Mouse (Mus musculus) heart, postnatal 25 days (tissue): Measurements from ENCODE around the gene Cfap300. TPM values are rescaled to one million over a fixed set of nuclear protein-coding genes. Genes with fewer than 3 reads are reported as not detected.

Experiments used
- DNase-seq: peaks from one replicate; pipeline ENCODE4 v3.0.0; 2022; ENCODE audit warnings: low spot score
- intact Hi-C: fragments of 180-260 bp; cut with DNase I; formaldehyde crosslinking; loops from one replicate; pipeline ENCODE4 v1.15.1; 2025
- total RNA-seq, 2 experiments: library from RNA; stranded (reverse); gene quantifications; 2 replicates each; pipeline ENCODE4 v1.2.3; 2021

Gene Cfap300
- 1 to 10 TPM in 1 of 2 experiments, under 1 TPM in 1; 0.73 to 1.2 TPM for total RNA-seq

DNA sequence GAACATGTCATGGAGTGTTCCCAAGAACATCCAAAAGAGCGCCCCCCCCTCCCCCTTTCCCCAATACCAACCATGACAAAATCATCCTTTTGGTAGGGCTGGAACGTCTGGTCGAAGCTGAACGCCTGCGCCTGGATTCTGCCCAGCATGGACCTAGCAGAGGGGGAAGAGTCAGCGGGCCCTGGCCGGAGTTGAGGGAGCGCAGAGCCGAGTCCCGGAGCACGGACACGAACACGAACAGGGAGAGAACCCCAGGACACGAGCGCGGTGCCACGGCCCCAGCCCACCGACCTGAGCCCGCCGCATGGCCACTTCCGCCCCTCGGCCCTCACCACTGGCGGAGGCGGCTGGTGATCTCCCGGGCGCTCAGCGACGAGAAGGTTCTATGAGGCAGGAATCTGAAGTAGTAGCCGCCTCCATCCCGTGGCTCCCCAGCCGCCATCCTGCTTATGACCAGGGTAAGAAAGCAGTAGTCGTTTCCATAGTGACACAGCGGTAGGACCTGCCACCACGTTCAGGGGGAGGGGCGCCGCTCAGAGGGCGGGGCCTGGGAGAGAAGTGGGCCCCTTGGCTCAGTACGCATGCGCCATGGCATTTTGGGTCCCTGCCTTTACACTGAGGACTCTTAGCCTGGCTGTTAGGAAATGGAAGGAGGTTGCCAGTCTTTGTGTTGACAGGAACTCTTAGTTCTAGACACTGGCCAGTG lies at the start of gene Cfap300:
TSS of gene Cfap300 (minus strand) at position 486 of the 706 bp plus-strand sequence.
- DNase-seq, result peak; percentile 94
- intact Hi-C loops, result loop anchor here (1.0 to 5.0 kb wide), 2 partner anchors 38 to 90 kb away; partner anchors contain the start of genes Cep126 and Yap1

- intact Hi-C loops, result loop anchor here (10.0 kb wide), 1 partner anchor 364 kb away; no protein-coding TSS in a partner anchor
- DNase-seq, result no peak
Measured at GRCm38 (mm10) chr9:8078882-8079281, 36.3 kb upstream of the Cfap300 start.

- intact Hi-C loops, result loop anchor here (10.0 kb wide), 1 partner anchor 360 kb away; no protein-coding TSS in a partner anchor
- DNase-seq, result no peak
Measured at GRCm38 (mm10) chr9:8074345-8074744, 31.7 kb upstream of the Cfap300 start.

DNA sequence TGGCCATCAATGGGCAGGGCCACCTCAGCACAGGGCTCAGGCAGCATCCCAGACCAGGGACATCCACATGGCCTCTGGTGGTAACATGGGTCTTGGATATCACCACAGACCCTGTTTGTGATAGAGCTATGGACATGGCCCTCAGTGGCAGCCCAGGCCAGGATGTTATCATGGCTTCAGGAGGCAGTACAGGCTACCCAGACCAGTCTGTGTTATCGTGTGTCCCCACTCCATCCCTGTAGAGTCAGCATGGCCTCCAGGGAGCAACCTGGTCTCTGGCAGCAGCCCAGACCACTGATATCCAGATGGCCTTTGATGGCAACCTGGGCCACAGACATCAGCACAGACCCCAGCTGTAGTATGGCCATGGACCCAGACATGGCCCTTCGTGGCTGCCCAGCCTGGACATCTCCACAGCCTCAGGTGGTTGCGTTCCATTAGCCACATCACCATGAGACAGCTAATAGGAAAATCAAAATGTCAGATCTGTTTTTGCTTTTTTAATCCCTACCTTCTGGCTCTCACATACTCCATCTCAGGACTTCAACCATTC lies 30.7 kb upstream of the Cfap300 start:
- intact Hi-C loops, result loop anchor here (10.0 kb wide), 1 partner anchor 358 kb away; no protein-coding TSS in a partner anchor
- no peak for DNase-seq

- DNase-seq, result no peak
- intact Hi-C loops, result no loop called here
Measured at GRCm38 (mm10) chr9:8059636-8060035, 17.0 kb upstream of the Cfap300 start.

DNA sequence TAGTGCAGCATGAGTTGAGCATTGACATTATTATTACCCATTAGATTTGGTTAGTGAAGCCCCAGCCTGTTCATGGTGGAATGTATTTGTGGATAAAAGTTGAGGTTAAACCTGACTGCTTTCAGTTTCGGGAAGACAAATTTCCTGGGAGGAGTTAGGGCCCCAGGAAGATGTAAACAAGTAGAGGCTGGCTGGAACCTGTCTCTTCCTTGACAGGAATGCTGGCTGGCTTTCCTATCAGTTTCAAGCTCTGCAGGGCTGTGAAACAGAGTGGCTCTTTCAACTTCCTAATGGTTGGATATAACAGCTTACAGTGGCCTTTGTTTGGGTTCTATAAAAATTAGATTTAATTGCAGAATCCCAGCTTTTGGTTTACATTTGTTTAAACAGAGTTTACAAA lies 12.2 kb upstream of the Cfap300 start:
- DNase-seq, result no peak
- intact Hi-C loops, result no loop called here

GRCm38 (mm10) chr9:8043044-8043387 lies 393 bp upstream of the Cfap300 start:
- intact Hi-C loops, result loop anchor here (1.0 to 5.0 kb wide), 2 partner anchors 39 to 89 kb away; partner anchors contain the start of genes Cep126 and Yap1

GRCm38 (mm10) chr9:8035546-8035945 lies 7.1 kb downstream of the Cfap300 start:
- no peak for DNase-seq
- intact Hi-C loops, result no loop called here

More at GRCm38 (mm10) chr9:8043044-8043387, 393 bp upstream of the Cfap300 start:
- no peak for DNase-seq

- intact Hi-C loops, result no loop called here
- DNase-seq, result no peak
Measured at GRCm38 (mm10) chr9:8035091-8035490, 7.5 kb downstream of the Cfap300 start.

GRCm38 (mm10) chr9:8034143-8034542 lies 8.5 kb downstream of the Cfap300 start:
- intact Hi-C loops, result no loop called here
- DNase-seq, result no peak

DNA sequence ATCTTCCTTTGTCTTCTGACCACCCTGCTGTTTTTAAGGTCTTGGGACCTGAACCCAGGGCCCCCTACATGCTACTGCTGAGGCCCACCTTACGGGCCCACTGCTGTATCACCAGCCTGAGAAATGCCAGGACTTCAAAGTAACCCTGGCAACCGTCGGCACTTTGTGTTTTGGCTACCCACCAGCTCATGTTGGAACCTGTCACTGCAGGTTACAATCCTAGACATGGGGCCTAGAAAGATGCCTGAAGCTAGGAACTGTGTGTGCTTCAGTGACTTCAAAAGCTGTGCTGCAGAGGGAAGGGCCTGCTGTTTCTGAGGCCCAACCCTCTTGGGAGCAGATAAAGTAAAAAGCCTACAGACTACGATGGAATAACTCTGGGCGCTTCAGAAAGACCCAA lies 9.8 kb downstream of the Cfap300 start:
- DNase-seq, result no peak
- intact Hi-C loops, result no loop called here

DNA sequence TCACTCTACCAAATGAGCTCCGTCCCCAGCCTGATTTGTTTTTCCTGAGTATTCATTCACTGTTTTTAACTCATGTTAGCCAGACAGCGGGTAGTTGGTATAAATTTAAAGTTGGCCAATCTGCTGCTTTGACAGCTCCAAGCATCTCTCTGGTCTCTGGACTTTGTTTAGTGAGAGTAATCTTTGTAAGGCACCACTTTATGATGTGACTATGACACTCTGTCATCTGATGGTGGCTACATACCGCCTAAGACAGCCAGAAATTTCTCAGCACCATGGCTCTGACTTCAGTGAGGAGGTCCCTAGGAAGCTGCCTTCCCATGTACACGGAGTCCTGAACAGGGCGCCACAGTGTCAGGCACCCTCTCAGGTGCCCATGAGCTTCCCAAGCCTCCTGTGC lies 24.0 kb downstream of the Cfap300 start:
- intact Hi-C loops, result no loop called here

GRCm38 (mm10) chr9:8017253-8017913 lies 25.2 kb downstream of the Cfap300 start:
- intact Hi-C loops, result no loop called here
- DNase-seq, result no peak

More for the DNA sequence above, 24.0 kb downstream of the Cfap300 start:
- no peak for DNase-seq

- peak; percentile 88 for DNase-seq
- intact Hi-C loops, result loop anchor here (1.0 to 10.0 kb wide), 3 partner anchors 39 to 240 kb away; partner anchors contain the start of gene Tmem123
Measured at GRCm38 (mm10) chr9:8004370-8004991, 38.1 kb downstream of the Cfap300 start, which contains the start of gene Yap1. TSS of gene Yap1 (minus strand) at chr9:8004596.

DNA sequence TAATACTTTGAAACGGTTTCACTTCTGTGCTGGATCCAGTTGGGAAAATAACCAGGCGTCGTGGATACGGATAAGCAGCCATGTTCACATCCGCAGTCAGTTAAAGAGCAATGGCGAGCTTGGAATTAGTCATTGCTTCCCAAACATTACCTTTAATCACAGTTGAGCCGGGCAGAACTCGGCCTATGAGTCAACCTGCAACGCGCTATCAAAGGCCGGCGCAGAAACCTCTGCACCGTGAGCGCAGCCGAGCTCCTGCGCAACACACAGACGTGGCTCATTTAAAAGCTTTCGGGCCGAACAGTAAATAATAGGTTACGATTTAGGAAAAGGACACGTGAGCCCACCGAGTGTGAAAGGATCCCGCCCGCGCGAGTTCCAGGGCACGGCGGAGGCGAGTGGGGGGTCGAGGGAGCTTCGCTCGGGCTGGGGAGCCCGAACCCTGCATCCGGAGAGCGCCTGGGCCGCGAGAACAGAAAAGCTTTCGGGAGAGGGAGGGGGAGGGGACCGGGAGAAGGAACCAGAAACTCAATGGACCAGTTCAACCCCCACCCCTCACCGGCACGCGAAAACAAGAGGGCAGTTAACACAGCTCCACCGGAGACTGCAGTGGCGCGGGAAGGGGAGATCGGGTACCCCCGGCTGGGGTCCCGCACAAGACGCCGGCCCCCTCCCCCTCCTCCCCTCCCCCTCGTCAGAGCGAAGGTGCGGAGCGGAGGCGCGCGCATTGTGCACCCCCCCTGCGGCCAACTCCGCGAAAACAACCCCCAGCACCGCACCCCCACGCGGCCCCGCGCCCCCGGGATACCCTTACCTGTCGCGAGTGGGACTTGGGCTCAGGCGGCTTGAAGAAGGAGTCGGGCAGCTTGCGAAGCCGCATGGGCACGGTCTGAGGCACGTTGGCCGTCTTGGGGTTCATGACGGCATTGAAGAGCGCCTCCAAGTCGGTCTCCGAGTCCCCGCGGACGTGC lies 39.0 kb downstream of the Cfap300 start:
- DNase-seq, result peak; percentile 27
- intact Hi-C loops, result loop anchor here (1.0 to 10.0 kb wide), 4 partner anchors 19 to 239 kb away; partner anchors contain the start of gene Tmem123

DNA sequence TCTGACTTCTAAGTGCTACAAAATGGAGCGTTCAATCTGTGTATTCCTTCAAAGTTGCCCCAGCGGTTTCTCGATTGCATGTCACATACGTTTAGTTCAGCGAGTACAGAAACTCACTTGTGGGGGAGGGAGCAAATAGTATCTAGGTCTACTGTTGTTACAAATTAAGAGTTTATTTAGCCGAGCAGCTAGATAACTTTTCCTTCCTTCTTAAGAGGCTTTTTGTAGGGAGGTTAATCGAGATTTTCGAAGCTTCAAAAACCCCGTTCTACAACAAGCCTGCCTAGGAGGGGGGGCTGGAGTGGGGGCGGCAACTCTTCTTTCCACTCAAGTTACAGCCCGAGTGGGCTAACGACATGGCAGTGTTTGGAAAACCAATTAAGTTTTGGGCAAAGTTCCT lies 39.8 kb downstream of the Cfap300 start:
- no peak for DNase-seq
- intact Hi-C loops, result loop anchor here (2.0 to 10.0 kb wide), 3 partner anchors 18 to 238 kb away; partner anchors contain the start of gene Tmem123

- intact Hi-C loops, result loop anchor here (5.0 to 10.0 kb wide), 2 partner anchors 39 to 237 kb away; partner anchors contain the start of gene Tmem123
- DNase-seq, result no peak
Measured at GRCm38 (mm10) chr9:8001352-8001751, 41.3 kb downstream of the Cfap300 start.

GRCm38 (mm10) chr9:7994275-7994674 lies 48.3 kb downstream of the Cfap300 start:
- no peak for DNase-seq
- intact Hi-C loops, result no loop called here

GRCm38 (mm10) chr9:7992651-7993050 lies 50.0 kb downstream of the Cfap300 start:
- intact Hi-C loops, result no loop called here
- DNase-seq, result peak; percentile 9
